Mouse (Mus musculus) A20 (cell line): ENCODE results near the gene Slc35f2.

Experiments
- DNase-seq: peaks from one replicate; pipeline ENCODE4 v3.0.0-alpha.2; 2011; ENCODE audit warnings: low read depth, low spot score

Gene Slc35f2

GRCm38 (mm10) chr9:53771344-53772021, at the start of gene Slc35f2:
Slc35f2 (plus strand) TSS chr9:53771538.
- DNase-seq, result peak; percentile 91

GRCm38 (mm10) chr9:53740829-53741404, 30.4 kb upstream of the Slc35f2 start:
- DNase-seq, result peak; percentile 61

DNA sequence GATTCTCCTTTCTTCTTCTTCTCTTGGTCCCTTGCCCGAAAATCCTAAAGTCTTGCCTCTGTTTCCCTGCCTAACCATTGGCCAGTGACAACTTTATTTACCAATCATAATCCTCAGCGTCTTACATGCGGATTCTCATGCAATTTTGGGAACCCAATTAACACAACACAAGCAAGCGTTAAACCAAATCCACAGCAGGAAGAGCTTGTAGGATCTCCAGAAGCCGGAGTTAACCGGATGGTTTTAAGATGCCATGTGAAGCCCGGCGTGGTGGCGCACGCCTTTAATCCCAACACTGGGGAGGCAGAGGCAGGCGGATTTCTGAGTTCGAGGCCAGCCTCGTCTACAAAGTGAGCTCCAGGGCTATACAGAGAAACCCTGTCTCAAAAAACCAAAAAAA, 20.9 kb upstream of the Slc35f2 start:
- DNase-seq, result no peak

DNA sequence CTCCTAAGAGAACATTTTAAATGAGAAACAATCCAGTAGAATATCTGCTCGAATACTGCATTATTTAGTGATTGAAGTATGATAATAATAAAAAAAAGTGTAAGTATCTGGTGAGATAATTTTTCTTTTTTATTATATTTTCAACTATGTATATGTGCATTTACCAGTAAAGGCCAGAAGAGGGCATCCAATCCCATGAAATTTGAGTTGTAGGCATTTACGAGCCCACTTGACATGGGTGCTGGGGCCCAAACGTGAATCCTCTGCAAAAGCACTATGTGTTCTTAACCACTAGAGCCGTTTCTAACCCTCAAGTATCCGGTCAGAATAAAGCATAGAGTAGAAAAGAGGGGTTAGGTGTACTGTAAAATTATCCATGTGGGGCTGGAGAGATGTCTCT, 20.4 kb upstream of the Slc35f2 start:
- peak; percentile 52 for DNase-seq

DNA sequence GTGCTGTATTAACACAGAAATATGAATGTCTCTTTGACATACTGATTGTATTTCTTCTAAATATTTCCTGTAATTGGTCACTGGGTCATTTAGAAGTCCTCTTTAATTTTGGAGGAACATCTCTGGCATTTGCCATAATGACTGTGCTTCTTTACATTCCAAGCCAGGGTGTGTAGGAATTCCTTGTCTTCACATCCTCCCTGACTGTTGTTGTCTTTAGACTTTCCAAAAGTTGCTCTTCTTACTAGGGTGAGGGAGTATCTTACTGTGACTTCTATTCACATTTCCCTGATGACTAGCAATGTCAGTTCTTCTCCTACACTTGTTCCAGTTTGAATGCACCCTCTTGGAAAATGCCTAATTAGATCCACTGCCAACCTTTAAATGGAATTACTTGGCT, 16.5 kb upstream of the Slc35f2 start:
- no peak for DNase-seq

- peak; percentile 25 for DNase-seq
Measured at GRCm38 (mm10) chr9:53758142-53758541, 13.2 kb upstream of the Slc35f2 start.

- DNase-seq, result no peak
Measured at GRCm38 (mm10) chr9:53764697-53765096, 6.6 kb upstream of the Slc35f2 start.

GRCm38 (mm10) chr9:53768486-53768885, 2.9 kb upstream of the Slc35f2 start:
- no peak for DNase-seq

DNA sequence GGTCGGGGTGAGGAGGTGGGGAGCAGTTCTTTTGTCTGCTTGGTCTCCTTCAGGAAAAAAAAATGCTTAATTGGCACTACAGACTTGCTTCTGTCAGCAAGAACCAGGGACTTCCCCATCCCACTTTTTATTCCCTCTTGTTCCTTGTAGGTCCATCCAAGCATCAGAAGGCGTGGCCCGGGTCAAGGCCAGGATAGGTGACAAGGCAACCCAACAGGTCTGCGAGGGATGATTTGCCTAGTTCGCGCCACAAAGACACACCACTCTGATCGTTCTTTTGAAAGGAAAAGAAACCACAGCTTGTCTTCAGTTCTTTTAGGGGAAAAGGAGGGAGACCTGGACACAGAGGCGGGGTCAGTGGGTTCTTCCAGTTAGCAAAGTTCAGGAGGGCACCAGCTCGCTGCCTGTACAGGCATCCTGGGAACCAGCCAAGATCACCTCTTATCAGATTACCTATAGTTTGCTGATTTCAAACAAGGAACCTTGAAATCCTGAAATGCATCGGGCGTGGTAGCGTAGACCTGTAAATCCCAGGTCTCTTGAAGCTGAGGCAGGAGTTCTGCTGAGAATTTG, 481 bp upstream of the Slc35f2 start:
- no peak for DNase-seq

DNA sequence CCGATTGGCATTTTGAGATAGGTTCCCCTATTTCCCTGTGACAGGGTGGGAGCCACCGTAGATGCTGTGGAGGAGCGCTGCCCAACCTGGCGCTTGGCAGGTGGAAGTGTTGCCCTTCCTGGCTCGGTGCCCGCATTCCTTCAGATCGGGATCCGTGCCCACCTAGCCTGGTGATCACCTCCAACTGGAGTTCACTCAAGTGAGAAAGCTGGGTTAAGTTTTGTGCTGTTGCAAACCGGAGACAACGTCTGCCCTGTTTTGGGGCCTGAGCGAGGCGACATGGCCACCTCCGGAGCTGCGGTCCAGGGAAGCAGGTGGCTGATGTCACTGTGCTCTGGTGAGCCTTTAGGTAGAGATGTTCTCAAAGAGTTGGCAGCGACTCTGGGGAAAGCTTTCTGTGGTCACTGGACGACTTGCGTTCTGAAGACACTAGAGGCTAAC, 803 bp downstream of the Slc35f2 start:
- peak; percentile 59 for DNase-seq

DNA sequence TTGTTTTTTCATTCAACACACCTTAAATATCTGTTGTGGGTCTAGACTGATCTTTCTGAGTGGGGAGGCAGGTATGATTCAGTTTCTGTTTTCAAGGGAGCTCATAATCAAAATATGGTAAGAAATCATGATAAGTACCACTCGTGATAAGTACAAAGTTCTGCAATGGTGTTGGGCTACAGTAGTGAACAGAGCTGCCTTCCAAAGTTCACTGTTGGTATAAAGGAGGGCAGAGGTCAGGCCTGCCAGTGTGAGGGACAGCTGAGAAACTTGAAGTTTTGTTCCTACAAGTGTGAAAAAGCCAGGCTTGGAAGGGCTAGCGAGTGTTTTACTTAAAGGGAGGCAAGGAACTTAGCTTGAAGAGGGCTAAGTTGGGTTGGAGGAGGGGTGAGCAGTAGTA, 4.2 kb downstream of the Slc35f2 start:
- no peak for DNase-seq

DNA sequence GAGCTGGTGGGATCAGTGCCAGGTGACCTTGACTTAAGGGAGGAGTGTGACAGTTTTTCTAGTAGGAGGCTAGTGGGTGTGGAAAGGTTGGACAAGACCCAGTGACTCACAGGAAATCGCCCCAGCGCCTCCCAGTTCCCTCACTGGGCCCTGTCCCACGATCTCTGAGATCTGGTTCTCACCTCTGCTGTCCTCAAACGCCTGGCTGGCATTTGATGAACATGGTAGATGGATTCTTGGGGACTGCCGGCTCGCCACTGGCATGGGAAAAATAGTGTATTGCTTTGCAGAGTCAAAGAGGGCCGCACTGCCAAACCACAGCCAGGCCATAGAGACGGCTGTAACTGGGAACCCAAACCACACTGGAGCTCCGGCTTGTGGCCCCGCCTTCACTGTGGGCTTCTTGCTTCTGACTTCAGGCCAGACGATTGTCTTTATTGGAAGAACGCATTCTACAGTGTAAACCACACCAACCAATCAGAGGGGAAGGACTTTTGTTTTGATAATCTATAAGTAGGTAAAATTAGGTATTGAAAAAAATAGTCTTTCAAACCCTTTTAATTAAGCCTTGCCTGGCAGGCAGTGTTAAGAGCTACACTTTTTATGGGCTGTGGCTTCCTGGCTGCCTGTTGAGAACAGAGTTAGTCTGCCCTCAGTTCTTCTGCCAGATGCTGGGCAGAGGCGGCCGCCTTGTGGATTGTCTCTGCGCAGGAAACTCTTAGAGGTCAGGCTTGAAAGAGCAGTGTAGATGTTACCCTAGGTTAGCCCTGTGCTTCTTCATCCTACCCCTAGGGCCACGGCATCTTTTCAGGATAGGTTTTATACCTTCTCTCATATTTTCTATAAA, 15.4 kb downstream of the Slc35f2 start:
- no peak for DNase-seq

- no peak for DNase-seq
Measured at GRCm38 (mm10) chr9:53793830-53794330, 22.5 kb downstream of the Slc35f2 start.

DNA sequence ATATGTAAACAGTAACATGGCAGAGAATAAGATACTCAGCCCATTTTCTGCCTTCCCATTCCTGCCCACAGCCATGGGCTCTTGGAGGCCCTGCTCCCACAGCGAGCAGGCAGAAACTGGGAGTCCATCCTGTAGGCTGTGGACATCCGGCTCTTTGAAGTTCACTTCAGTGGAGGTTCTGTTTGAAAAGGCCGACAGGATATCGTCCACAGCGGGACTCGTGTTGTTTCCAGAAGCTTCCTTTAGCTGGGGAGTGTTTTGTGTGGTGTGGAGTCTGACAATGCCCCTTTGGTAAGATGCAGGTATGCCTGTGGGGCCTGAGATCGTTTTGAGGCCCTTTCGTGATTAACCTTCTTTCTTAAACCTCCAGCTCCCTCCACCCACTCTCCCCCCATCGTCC, 23.2 kb downstream of the Slc35f2 start:
- DNase-seq, result no peak

DNA sequence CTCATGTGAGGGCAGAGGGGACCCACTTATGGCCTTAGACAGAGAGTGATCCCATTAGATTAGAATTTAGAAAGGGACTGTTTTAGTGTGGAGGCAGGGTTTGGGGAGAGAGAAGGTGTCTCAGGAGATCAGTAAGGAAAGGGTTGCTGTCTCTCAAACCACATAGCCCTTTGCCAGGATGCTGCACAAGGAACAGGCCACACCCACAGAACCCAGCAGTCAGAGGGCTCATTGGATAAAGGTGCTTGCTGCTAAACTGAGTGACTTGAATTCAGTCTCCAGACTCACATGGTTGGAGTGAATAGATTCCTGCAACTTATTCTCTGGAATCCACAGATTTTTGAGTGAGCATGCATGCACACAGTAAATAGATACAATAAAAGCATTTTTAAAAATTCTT, 24.0 kb downstream of the Slc35f2 start:
- no peak for DNase-seq

DNA sequence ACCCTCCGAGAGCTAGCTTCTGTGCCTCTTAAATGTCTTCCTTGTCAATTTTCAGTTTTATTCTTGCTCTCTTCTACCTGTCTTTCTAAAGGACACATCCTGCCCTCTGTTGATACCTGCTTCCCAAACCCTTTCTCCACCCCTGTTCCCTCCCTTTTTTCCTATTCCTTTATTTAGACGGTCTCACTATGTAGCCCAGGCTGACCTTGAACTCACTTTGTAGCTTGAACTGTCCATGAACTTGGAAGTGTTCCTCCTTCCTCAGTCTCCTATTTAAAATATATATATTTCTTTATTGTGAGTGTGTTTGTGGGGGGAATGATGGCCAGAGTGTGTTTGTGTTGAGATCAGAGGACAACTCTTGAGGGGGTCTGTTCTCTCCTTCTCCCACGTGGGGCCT, 25.0 kb downstream of the Slc35f2 start:
- DNase-seq, result no peak

- DNase-seq, result no peak
Measured at GRCm38 (mm10) chr9:53797141-53797540, 25.8 kb downstream of the Slc35f2 start.

DNA sequence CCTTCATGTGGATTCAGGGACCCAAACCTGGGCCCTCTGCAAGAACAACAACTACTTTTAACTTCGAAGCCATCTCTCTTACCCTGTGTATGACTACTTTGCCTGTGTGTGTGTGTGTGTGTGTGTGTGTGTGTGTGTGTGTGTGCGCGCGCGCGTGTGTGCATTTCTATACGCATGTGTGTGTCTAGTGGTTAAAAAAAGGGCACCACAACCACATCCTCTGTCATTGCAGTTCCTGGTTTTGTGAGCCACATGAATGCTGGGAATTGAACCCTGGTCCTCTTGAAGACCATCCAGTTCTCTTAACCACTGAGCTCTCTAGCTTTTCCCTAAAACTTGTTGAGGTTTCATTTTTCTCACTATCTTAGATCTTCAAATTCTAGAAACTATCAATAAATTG, 31.6 kb downstream of the Slc35f2 start:
- no peak for DNase-seq

DNA sequence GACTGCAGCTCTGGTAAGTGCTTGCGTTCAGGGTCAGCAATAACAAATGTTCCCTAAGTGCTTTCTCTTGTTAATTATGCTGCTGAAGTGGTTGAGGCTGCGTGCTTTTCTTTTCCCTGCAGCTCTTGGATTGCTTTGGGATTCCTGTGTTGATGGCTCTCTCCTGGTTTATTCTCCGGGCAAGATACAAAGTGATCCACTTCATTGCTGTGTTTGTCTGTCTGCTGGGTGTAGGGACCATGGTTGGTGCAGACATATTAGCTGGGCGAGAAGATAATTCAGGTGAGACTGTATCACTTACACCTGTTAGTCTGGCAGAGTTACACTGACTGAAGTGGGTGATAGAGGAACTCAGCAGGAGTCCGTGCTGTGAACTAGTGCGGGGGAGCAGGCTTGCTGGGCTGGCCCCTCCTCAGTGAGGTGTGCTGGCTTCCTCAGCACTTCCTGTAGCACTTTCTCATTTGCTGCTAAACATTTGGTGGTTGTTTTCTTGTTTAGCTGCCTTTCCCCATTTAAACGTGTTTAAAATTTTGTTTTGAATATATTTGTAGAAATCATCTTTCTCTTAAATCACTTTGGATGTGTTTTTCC, 35.3 kb downstream of the Slc35f2 start:
- peak; percentile 43 for DNase-seq

DNA sequence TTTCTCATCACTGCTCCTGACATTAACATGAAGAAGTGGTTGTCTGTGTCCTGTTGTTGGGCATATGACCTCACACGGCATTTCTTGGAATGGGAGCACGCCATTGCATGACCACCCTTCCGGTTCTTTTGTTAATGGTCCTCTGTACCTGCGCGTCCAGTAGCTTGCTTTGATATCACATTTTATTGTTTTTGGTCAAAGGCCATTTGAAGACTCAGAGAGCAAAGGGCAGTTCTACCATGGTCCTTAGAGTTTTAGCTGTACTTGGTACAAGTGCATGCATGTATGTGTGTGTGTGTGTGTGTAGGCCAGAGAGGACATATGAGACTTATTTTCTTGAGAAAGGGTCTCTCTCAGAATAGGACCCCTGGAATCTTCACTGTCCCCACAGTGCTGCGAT, 42.1 kb downstream of the Slc35f2 start:
- no peak for DNase-seq

DNA sequence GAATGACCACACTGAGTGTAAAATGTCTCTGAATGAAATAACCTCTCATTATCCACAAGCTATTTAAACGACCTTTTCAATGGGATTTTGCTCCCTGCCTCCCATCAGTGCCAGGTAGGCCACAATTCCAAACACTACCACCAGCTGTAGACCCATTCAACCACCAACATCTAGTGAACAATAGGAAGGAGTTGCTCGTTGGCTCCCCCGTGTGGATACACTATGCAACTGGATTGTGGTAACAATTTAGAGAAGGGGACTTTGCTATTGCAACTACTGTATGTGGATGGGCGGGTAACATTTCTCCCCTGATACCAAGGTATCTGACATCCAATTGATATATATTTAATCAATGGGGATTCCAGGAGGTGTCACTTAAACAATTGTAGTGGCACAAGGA, 47.4 kb downstream of the Slc35f2 start:
- DNase-seq, result peak; percentile 64

- peak; percentile 49 for DNase-seq
Measured at GRCm38 (mm10) chr9:53825318-53825717, 54.0 kb downstream of the Slc35f2 start.
